Comparison of ENCODE assay signal across 24 mouse cellular contexts in genomic region chr10:38147421-38147820, GRCm38 (mm10).
"Had no signal": no experiment of that assay in that cellular context is flagged by ENCODE, and none has a peak within 500 bp of the region (broad histone marks: within the 10 kb centered on the region; RNA-seq: fewer than 3 reads in every experiment).

No protein-coding gene starts in this region.

- H3K4me1 ChIP-seq: embryonic facial prominence, embryonic 12.5 days; embryonic facial prominence, embryonic 13.5 days; embryonic facial prominence, embryonic 15.5 days; forebrain, embryonic 10.5 days; forebrain, embryonic 12.5 days; forebrain, embryonic 13.5 days; forebrain, embryonic 15.5 days; heart, embryonic 10.5 days had no signal

- DNase-seq: cerebellum, adult 9-11 months; cerebellum, postnatal 10 days; cerebellum, postnatal 14 days; cerebellum, postnatal 25 days; cerebellum, postnatal 36 days; embryo, embryonic 11 days; forebrain, postnatal 0 days; gastrocnemius, adult 2 months; gastrocnemius, postnatal 10 days; gastrocnemius, postnatal 14 days; gastrocnemius, postnatal 25 days; gastrocnemius, postnatal 36 days; heart, adult 11 months; heart, adult 18-20 months; heart, adult 2 months had no signal

- H3K4me3 ChIP-seq: embryonic facial prominence, embryonic 12.5 days; embryonic facial prominence, embryonic 13.5 days; embryonic facial prominence, embryonic 15.5 days; erythroblast, embryonic 14.5 days; forebrain, embryonic 10.5 days; forebrain, embryonic 12.5 days; forebrain, embryonic 13.5 days; forebrain, embryonic 15.5 days; gastrocnemius, adult 2 months; heart, adult 2 months; heart, embryonic 10.5 days had no signal

- H3K36me3 ChIP-seq: embryonic facial prominence, embryonic 12.5 days; embryonic facial prominence, embryonic 13.5 days; embryonic facial prominence, embryonic 15.5 days; forebrain, embryonic 10.5 days; forebrain, embryonic 12.5 days; forebrain, embryonic 15.5 days; heart, embryonic 10.5 days had no signal

- H3K9me3 ChIP-seq: embryonic facial prominence, embryonic 12.5 days; embryonic facial prominence, embryonic 13.5 days; embryonic facial prominence, embryonic 15.5 days; forebrain, embryonic 10.5 days; forebrain, embryonic 12.5 days; forebrain, embryonic 13.5 days; forebrain, embryonic 15.5 days; heart, embryonic 10.5 days had no signal

- H3K27ac ChIP-seq: embryonic facial prominence, embryonic 12.5 days; embryonic facial prominence, embryonic 13.5 days; embryonic facial prominence, embryonic 15.5 days; forebrain, embryonic 10.5 days; forebrain, embryonic 12.5 days; forebrain, embryonic 13.5 days; forebrain, embryonic 15.5 days; gastrocnemius, adult 2 months; heart, adult 2 months; heart, embryonic 10.5 days had no signal

- H3K27me3 ChIP-seq: embryonic facial prominence, embryonic 12.5 days; embryonic facial prominence, embryonic 13.5 days; embryonic facial prominence, embryonic 15.5 days; forebrain, embryonic 12.5 days; forebrain, embryonic 13.5 days; forebrain, embryonic 15.5 days had no signal
